Mouse (Mus musculus) hindbrain, embryonic 15.5 days (tissue): ENCODE data around the gene Lyzl6. TPM values are rescaled to one million over a fixed set of nuclear protein-coding genes. Genes with fewer than 3 reads are reported as not detected.

Experiments used
- ATAC-seq: fragments of 200-750 bp; cut with Nextera tagmentation; 2 replicates; pipeline ENCODE4 v1.8.0; 2017; ENCODE audit warnings: low read depth, moderate number of reproducible peaks, moderate TSS enrichment; ENCODE audit not compliant: low FRiP score
- H3K27ac ChIP-seq: fragments of 300-500 bp; sonication (generic); replicated peaks from 2 replicates; pipeline ENCODE4 v1.5.1; 2015; ENCODE audit warnings: mild to moderate bottlenecking, inconsistent platforms
- H3K27me3 ChIP-seq: fragments of 300-500 bp; sonication (generic); 2 replicates; pipeline ENCODE4 v1.6.1; 2015; ENCODE audit warnings: control low read depth, inconsistent platforms
- H3K36me3 ChIP-seq: fragments of 300-500 bp; sonication (generic); 2 replicates; pipeline ENCODE4 v1.6.1; 2015; ENCODE audit warnings: control low read depth, inconsistent platforms
- H3K4me1 ChIP-seq: fragments of 300-500 bp; sonication (generic); replicated peaks from 2 replicates; pipeline ENCODE4 v1.6.1; 2015; ENCODE audit warnings: control low read depth, inconsistent platforms
- H3K4me2 ChIP-seq: fragments of 300-500 bp; sonication (generic); 2 replicates; pipeline ENCODE4 v1.6.1; 2015; ENCODE audit warnings: moderate library complexity, mild to moderate bottlenecking, inconsistent platforms
- H3K4me3 ChIP-seq: fragments of 300-500 bp; sonication (generic); 2 replicates; pipeline ENCODE4 v1.5.1; 2015; ENCODE audit warnings: mild to moderate bottlenecking, inconsistent platforms
- H3K9ac ChIP-seq: fragments of 300-500 bp; sonication (generic); 2 replicates; pipeline ENCODE4 v1.6.1; 2015; ENCODE audit warnings: inconsistent platforms
- H3K9me3 ChIP-seq: fragments of 300-500 bp; sonication (generic); 2 replicates; pipeline ENCODE4 v1.6.1; 2016; ENCODE audit warnings: control low read depth, inconsistent platforms
- WGBS: fragments of 180-500 bp; shearing (Covaris S2); methylation state at CpG from one replicate; pipeline ENCODE4 v1.1.7; 2015; 5-methylcytosine and 5-hydroxymethylcytosine counted together
- polyA plus RNA-seq: library from polyadenylated mRNA; unstranded; fragments of >200 nt; fragmentation: Nextera tagmentation; extraction: Ambion mirVana; gene quantifications from 2 replicates; pipeline ENCODE4 v1.2.1, GENCODE M21; 2015

Lyzl6 gene
- polyA plus RNA-seq, 1 experiment from 2014 or later = not detected

DNA sequence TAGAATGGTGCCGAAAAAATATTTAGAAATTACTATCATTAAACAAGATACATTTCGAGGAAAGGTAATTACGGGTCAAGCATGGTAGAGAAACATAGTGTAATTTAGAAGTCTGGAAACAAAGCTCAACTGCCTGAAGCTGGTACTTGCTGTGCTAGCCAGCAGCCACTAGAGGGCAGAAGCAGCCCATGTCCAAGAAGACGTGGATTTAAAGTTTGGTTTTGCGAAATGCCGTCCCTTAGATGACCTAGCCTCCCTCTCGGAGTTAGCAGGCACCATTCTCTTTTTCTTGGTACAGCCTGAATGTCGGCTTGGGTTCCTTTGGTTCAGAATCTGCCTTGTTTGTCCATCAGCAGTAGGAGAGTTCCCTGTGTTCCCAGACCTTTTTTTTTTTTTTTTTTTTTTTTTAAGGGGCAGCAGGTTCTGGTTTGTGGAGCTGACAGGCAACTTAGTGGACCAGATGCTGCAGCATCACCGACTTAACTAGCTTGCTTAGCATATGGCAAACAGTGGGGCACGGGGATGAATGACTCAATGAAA is 787 bp upstream of the Lyzl6 start:
- Histone ChIP-seq H3K4me2 (peak overlapping the region; percentile 33; the same call in 1 of the 2 replicates), H3K27ac (no peak overlapping the region), H3K27me3 (peaks cover 7% of the 10 kb centered on the region), H3K4me3 (no peak overlapping the region), H3K36me3 (no peaks in the 10 kb centered on the region), H3K9me3 (no peaks in the 10 kb centered on the region), H3K9ac (no peak overlapping the region), H3K4me1 (0 out of 2 replicates have a peak, but pooled peaks cover 3% of the 10 kb centered on the region)
- WGBS = 3% methylated on average over 10 of the region's 10 CpGs
- no peak for ATAC-seq

DNA sequence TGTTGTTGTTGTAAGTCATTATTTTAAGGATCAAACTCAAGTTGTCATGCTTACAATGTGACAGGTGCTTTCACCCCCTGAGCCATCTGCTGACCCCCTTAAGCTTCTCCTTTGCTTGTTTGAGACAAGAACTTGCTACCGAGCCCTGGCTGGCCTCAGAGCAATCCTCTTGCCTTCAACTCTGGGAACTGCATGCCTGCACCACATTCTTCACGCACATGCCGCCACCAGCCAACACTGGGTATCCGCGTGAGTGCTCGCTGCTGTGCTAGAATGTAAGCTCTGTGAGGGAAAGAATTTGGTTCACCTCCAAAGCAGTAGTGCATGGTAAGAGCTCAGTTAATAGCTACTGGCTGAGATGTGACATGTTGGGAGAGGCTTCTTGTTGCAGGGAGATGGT is 2.4 kb downstream of the Lyzl6 start:
- H3K4me2 ChIP-seq = no peak overlapping the region
- H3K36me3 ChIP-seq = no peaks in the 10 kb centered on the region
- H3K9me3 ChIP-seq = no peaks in the 10 kb centered on the region
- H3K27ac ChIP-seq = no peak overlapping the region
- H3K27me3 ChIP-seq = peaks cover 7% of the 10 kb centered on the region
- 0 out of 2 replicates have a peak, but pooled peaks cover 3% of the 10 kb centered on the region for H3K4me1 ChIP-seq
- no peak for ATAC-seq
- WGBS = 79% methylated on average over 6 of the region's 6 CpGs
- H3K9ac ChIP-seq = no peak overlapping the region
- no peak overlapping the region for H3K4me3 ChIP-seq

DNA sequence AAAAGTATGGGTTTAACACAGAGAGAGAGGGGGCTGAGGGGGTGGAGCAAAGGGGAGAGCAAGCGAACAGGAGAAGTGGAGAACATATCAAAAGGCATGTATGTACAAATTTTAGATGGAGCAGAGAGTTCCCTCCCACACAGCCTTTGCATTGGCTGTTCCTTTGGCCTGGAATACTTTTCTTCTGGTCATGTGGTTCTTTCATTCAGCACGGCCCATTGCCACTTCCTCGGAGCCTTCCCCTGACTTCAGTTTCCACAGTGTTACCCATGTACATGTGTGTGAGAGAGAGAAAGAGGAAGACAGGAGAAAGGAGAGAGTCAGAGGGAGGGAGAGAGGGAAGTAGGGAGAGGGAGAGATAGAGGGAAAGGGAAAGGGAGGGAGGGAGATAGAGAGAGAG is 3.2 kb downstream of the Lyzl6 start:
- Histone ChIP-seq H3K9me3 (no peaks in the 10 kb centered on the region), H3K36me3 (no peaks in the 10 kb centered on the region), H3K27ac (no peak overlapping the region), H3K4me1 (0 out of 2 replicates have a peak, but pooled peaks cover 3% of the 10 kb centered on the region), H3K27me3 (peaks cover 6% of the 10 kb centered on the region), H3K4me3 (no peak overlapping the region), H3K4me2 (no peak overlapping the region), H3K9ac (no peak overlapping the region)
- no peak for ATAC-seq
- 77% methylated on average over 3 of the region's 3 CpGs for WGBS

DNA sequence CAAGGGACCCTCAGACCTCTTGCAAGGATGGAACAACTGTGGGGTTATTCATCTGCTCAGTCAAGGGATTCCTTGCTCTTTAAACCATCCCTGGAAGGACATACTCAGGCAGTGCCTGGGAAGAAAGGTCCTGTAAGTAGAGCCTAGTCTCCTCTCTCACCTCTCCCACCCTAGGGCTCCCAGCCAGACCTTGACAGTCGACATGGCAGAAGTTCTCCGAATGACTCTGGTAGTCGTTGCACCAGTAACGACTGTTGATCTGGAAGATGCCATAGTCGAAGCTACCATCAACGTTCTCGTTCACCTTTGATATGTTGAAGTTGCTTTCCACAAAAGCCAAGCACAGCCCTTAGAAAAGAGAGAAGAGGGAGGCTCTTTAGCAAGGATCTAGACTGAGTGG is 3.9 kb downstream of the Lyzl6 start:
- Histone ChIP-seq H3K4me1 (0 out of 2 replicates have a peak, but pooled peaks cover 3% of the 10 kb centered on the region), H3K27ac (no peak overlapping the region), H3K4me2 (no peak overlapping the region), H3K9me3 (no peaks in the 10 kb centered on the region), H3K36me3 (no peaks in the 10 kb centered on the region), H3K9ac (no peak overlapping the region), H3K4me3 (no peak overlapping the region), H3K27me3 (peaks cover 2% of the 10 kb centered on the region; the same call in 1 of the 2 replicates)
- no peak for ATAC-seq
- WGBS = 93% methylated on average over 7 of the region's 7 CpGs

DNA sequence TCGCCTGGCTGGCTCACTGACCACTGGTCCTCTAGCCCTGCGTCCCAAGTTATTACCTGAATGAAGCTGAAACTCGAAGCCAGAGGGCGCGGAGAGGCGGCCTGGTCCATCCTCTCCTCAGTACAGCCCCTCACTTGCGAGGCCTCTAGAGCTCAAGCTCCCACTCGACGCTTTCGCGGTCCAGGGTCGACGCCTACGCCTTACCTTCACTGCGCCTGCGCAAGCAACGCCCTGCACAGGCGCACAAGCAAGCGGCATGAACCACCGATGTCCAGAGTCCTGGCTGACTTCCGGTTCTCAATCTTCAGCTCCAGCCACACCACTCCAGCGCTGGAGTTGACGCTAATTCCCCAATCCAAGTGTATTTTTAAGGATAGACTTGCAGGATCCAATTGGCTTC is 11.2 kb downstream of the Lyzl6 start:
- WGBS = 85% methylated on average over 23 of the region's 23 CpGs
- Histone ChIP-seq H3K27ac (no peak overlapping the region), H3K27me3 (no peaks in the 10 kb centered on the region), H3K4me2 (no peak overlapping the region), H3K4me3 (no peak overlapping the region), H3K4me1 (no peaks in the 10 kb centered on the region), H3K9ac (no peak overlapping the region), H3K36me3 (no peaks in the 10 kb centered on the region), H3K9me3 (no peaks in the 10 kb centered on the region)
- ATAC-seq = no peak

DNA sequence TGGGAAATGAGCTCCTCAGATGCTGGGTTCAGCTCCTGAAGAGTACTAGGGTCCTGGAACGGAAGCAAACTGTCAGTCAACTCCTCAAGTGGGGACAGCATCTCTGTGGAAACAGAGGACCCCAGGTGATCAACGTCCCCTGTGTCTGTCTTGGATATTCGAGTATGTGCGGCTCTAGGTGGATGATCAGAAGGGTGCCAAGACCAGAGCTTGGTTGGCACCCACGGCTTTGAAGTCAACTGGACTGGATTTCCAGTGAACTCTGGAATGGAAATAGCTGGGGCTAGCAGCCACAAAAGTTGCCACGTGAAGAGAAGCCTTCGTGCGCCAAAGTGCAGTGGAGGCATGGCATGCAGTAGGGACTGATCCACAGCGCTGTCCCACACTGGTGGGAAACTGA is 17.6 kb downstream of the Lyzl6 start, which contains the start of gene Gm884:
Gene Gm884 (minus strand): TSS at position 101 of the 400 bp plus-strand sequence.
- no peaks in the 10 kb centered on the region for H3K9me3 ChIP-seq
- no peak within 1 kb of the TSS for H3K4me2 ChIP-seq
- H3K27me3 ChIP-seq = no peaks in the 10 kb centered on the region
- H3K4me3 ChIP-seq = no peak within 1 kb of the TSS
- no peak for ATAC-seq
- H3K36me3 ChIP-seq = no peaks in the 10 kb centered on the region
- no peak within 1 kb of the TSS for H3K9ac ChIP-seq
- no peak within 1 kb of the TSS for H3K27ac ChIP-seq
- H3K4me1 ChIP-seq = no peaks in the 10 kb centered on the region
- WGBS = 86% methylated on average over 9 of the region's 9 CpGs

DNA sequence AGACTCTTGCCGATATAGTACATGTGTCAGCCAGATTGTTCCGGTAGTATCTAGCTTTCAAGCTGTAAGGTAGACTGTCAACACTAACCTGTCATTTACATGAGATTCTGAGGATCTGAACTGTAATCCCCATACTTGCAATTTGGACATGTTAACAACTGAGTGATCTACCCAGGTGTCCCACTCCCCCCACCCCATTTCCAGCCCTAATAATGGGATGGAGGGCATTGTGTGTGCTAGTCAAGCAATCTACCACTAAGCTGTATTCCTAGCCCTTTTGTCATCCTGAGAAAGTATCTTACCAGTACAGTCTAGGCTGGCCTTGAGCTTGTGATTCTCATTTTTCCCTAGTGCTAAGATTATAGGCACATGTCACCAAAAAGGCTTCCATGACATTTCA is 27.9 kb downstream of the Lyzl6 start:
- Histone ChIP-seq H3K9ac (no peak overlapping the region), H3K4me3 (no peak overlapping the region), H3K4me2 (no peak overlapping the region), H3K27ac (no peak overlapping the region), H3K27me3 (no peaks in the 10 kb centered on the region), H3K4me1 (no peaks in the 10 kb centered on the region), H3K9me3 (no peaks in the 10 kb centered on the region), H3K36me3 (no peaks in the 10 kb centered on the region)
- WGBS = 86% methylated on average over 2 of the region's 2 CpGs
- ATAC-seq = no peak

DNA sequence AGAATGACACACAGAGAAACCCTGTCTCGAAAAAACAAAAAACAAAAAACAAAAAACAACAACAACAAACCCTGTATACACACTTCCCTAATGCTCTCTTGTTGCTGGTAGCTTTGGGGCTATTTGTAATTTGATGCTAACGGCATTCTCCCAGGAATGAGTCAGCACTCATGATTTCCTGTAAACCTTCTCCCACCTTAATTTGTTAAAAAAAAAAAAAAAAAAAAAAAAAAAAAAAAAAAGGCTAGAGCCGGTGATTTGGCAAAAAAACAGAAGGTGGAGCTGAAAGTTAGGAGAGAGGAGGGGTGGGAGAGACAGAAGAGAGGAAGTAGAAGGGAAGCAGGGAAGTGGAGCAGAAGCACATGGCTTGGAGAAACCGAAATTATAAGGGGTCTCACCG is 32.1 kb downstream of the Lyzl6 start:
- 73% methylated on average over 5 of the region's 5 CpGs for WGBS

More for the DNA sequence above, 32.1 kb downstream of the Lyzl6 start:
- no peak for ATAC-seq
- no peak overlapping the region for H3K4me2 ChIP-seq
- H3K9ac ChIP-seq = no peak overlapping the region
- H3K4me1 ChIP-seq = no peaks in the 10 kb centered on the region
- H3K27ac ChIP-seq = no peak overlapping the region
- H3K36me3 ChIP-seq = no peaks in the 10 kb centered on the region
- H3K4me3 ChIP-seq = no peak overlapping the region
- H3K9me3 ChIP-seq = no peaks in the 10 kb centered on the region
- H3K27me3 ChIP-seq = no peaks in the 10 kb centered on the region

Other genes starting within 250 kb of the Lyzl6 start
- 9.8 and 10.0 TPM in 2 replicates for gene Plekhm1, start 226.2 kb downstream of the Lyzl6 start, polyA plus RNA-seq
- not detected in 2 replicates for gene Lrrc37a, start 134.3 kb downstream of the Lyzl6 start, polyA plus RNA-seq
- not detected in 2 replicates for gene Gm884, start 17.8 kb downstream of the Lyzl6 start, polyA plus RNA-seq
- gene Rprml, start 10.7 kb upstream of the Lyzl6 start, polyA plus RNA-seq = 1.8 and 2.2 TPM in 2 replicates
- 87.3 and 87.8 TPM in 2 replicates for gene Gosr2, start 59.0 kb upstream of the Lyzl6 start, polyA plus RNA-seq
- gene Wnt9b, start 110.9 kb upstream of the Lyzl6 start, polyA plus RNA-seq = 0.32 and 0.37 TPM in 2 replicates
- gene Wnt3, start 135.3 kb upstream of the Lyzl6 start, polyA plus RNA-seq = 9.4 and 11.0 TPM in 2 replicates